Mouse (Mus musculus) CH12.LX (cell line): ENCODE results near the gene Gm45618. TPM values are rescaled to one million over a fixed set of nuclear protein-coding genes. Genes with fewer than 3 reads are reported as not detected.

Experiments used
- DNase-seq: peaks from one replicate; pipeline ENCODE4 v3.0.0-alpha.2; 2013; ENCODE audit errors: extremely low read depth
- H3K27ac ChIP-seq: 2 replicates; pipeline ENCODE4 v1.5.1; 2012; ENCODE audit warnings: low read depth, mild to moderate bottlenecking, control low read depth, moderate library complexity; ENCODE audit not compliant: insufficient read depth
- H3K27me3 ChIP-seq: replicated peaks from 2 replicates; pipeline ENCODE3; 2012; ENCODE audit warnings: inconsistent platforms
- H3K36me3 ChIP-seq, 2 experiments: replicated peaks in 1 of 2; 2 replicates each; pipeline versions ENCODE3 to v1.6.1; 2012; ENCODE audit warnings: inconsistent platforms in 1 of 2, low read length in 1 of 2, mild to moderate bottlenecking in 1 of 2, mixed read lengths in 1 of 2, moderate library complexity in 1 of 2; ENCODE audit not compliant: control insufficient read depth in 1 of 2, insufficient read depth in 1 of 2
- H3K4me1 ChIP-seq, 2 experiments: 2 replicates each; pipeline ENCODE4 v1.6.1; 2012; ENCODE audit warnings: inconsistent platforms in 1 of 2, moderate library complexity in 1 of 2; ENCODE audit not compliant: insufficient read depth in 2 of 2, control insufficient read depth in 1 of 2
- H3K4me2 ChIP-seq: 2 replicates; pipeline ENCODE4 v1.6.1; 2012; ENCODE audit warnings: low read depth, mild to moderate bottlenecking, control low read depth; ENCODE audit not compliant: poor library complexity, insufficient read depth, severe bottlenecking
- H3K4me3 ChIP-seq, 3 experiments: fragments of 150-350 bp in 1 of 3; sonication (generic) in 1 of 3; replicated peaks in 1 of 3; 2 replicates each; pipeline versions ENCODE3 to v1.5.1; 2011 to 2012; ENCODE audit warnings: low read depth in 2 of 3, low read length in 2 of 3, mild to moderate bottlenecking in 2 of 3, moderate library complexity in 2 of 3, control low read depth in 1 of 3, improper control_type of control experiment in 1 of 3, inconsistent platforms in 1 of 3, mixed read lengths in 1 of 3; ENCODE audit not compliant: poor library complexity in 1 of 3
- H3K79me2 ChIP-seq: replicated peaks from 2 replicates; pipeline ENCODE4 v1.6.1; 2012; ENCODE audit warnings: mild to moderate bottlenecking, moderate library complexity; ENCODE audit not compliant: control insufficient read depth, poor library complexity, insufficient read depth, severe bottlenecking; ENCODE audit errors: extremely low read depth
- H3K9ac ChIP-seq: 2 replicates; pipeline ENCODE4 v1.6.1; 2012; ENCODE audit warnings: low read depth, mild to moderate bottlenecking, control low read depth, moderate library complexity; ENCODE audit not compliant: insufficient read depth
- H3K9me3 ChIP-seq: replicated peaks from 2 replicates; pipeline ENCODE3; 2012; ENCODE audit warnings: low read length, inconsistent platforms, mixed read lengths
- BHLHE40 ChIP-seq: IDR thresholded peaks from 2 replicates; pipeline ENCODE4 v1.6.1; 2011; ENCODE audit warnings: mild to moderate bottlenecking, low read depth, low read length, improper control_type of control experiment
- CHD1 ChIP-seq: IDR thresholded peaks from 2 replicates; pipeline ENCODE4 v1.6.1; 2012; ENCODE audit warnings: low read depth, low read length, improper control_type of control experiment, inconsistent platforms
- CHD2 ChIP-seq: IDR thresholded peaks from 2 replicates; pipeline ENCODE4 v1.6.1; 2011; ENCODE audit warnings: low read length, improper control_type of control experiment
- EP300 ChIP-seq: IDR thresholded peaks from 2 replicates; pipeline ENCODE4 v1.6.1; 2011; ENCODE audit warnings: low read length, improper control_type of control experiment
- ETS1 ChIP-seq: conservative IDR thresholded peaks from 2 replicates; pipeline ENCODE4 v1.6.1; 2012; ENCODE audit warnings: low read depth, mild to moderate bottlenecking, inconsistent platforms, low read length, improper control_type of control experiment, moderate library complexity
- GABPA ChIP-seq: IDR thresholded peaks from 2 replicates; pipeline ENCODE4 v1.6.1; 2012; ENCODE audit warnings: low read depth, low read length, improper control_type of control experiment, inconsistent platforms; ENCODE audit not compliant: insufficient replicate concordance
- HCFC1 ChIP-seq: IDR thresholded peaks from 2 replicates; pipeline ENCODE4 v1.6.1; 2012; ENCODE audit warnings: low read depth, mild to moderate bottlenecking, inconsistent platforms, low read length, improper control_type of control experiment
- IRF4 ChIP-seq: IDR thresholded peaks from 2 replicates; pipeline ENCODE4 v1.6.1; 2014; ENCODE audit warnings: low read depth, mild to moderate bottlenecking, inconsistent platforms, low read length, improper control_type of control experiment
- JUND ChIP-seq: conservative IDR thresholded peaks from 2 replicates; pipeline ENCODE4 v1.6.1; 2011; ENCODE audit warnings: low read depth, low read length, improper control_type of control experiment
- MAFK ChIP-seq: IDR thresholded peaks from 2 replicates; pipeline ENCODE4 v1.6.1; 2011; ENCODE audit warnings: low read length, improper control_type of control experiment; ENCODE audit not compliant: insufficient replicate concordance
- MAZ ChIP-seq: IDR thresholded peaks from 2 replicates; pipeline ENCODE4 v1.6.1; 2012; ENCODE audit warnings: low read depth, mild to moderate bottlenecking, inconsistent platforms, low read length, improper control_type of control experiment, moderate library complexity
- MEF2A ChIP-seq: IDR thresholded peaks from 2 replicates; pipeline ENCODE4 v1.6.1; 2014; ENCODE audit warnings: low read depth, mild to moderate bottlenecking, inconsistent platforms, low read length, improper control_type of control experiment, borderline replicate concordance
- MXI1 ChIP-seq: IDR thresholded peaks from 2 replicates; pipeline ENCODE4 v1.6.1; 2011; ENCODE audit warnings: mild to moderate bottlenecking, low read depth, low read length, improper control_type of control experiment
- NRF1 ChIP-seq: IDR thresholded peaks from 2 replicates; pipeline ENCODE4 v1.6.1; 2014; ENCODE audit warnings: low read depth, mild to moderate bottlenecking, inconsistent platforms, low read length, improper control_type of control experiment, moderate library complexity
- PAX5 ChIP-seq: IDR thresholded peaks from 2 replicates; pipeline ENCODE4 v1.6.1; 2012; ENCODE audit warnings: low read length, inconsistent platforms, mixed read lengths
- POLR2A ChIP-seq: IDR thresholded peaks from 2 replicates; pipeline ENCODE4 v1.6.1; 2011; ENCODE audit warnings: low read depth, mild to moderate bottlenecking, improper control_type of control experiment, low read length
- POLR2AphosphoS2 ChIP-seq: IDR thresholded peaks from 2 replicates; pipeline ENCODE4 v1.6.1; 2011; ENCODE audit warnings: low read depth, low read length, improper control_type of control experiment
- RCOR1 ChIP-seq: conservative IDR thresholded peaks from 2 replicates; pipeline ENCODE4 v1.6.1; 2012; ENCODE audit warnings: low read depth, mild to moderate bottlenecking, inconsistent platforms, low read length, improper control_type of control experiment
- SMC3 ChIP-seq: IDR thresholded peaks from 2 replicates; pipeline ENCODE4 v1.6.1; 2011; ENCODE audit warnings: low read depth, low read length, improper control_type of control experiment
- TBP ChIP-seq: conservative IDR thresholded peaks from 2 replicates; pipeline ENCODE4 v1.6.1; 2011; ENCODE audit warnings: low read depth, low read length, improper control_type of control experiment
- UBTF ChIP-seq: IDR thresholded peaks from 2 replicates; pipeline ENCODE4 v1.6.1; 2012; ENCODE audit warnings: low read depth, mild to moderate bottlenecking, inconsistent platforms, low read length, improper control_type of control experiment, moderate library complexity
- ZMIZ1 ChIP-seq: IDR thresholded peaks from 2 replicates; pipeline ENCODE4 v1.6.1; 2012; ENCODE audit warnings: low read depth, mild to moderate bottlenecking, inconsistent platforms, low read length, improper control_type of control experiment
- ZNF384 ChIP-seq: IDR thresholded peaks from 2 replicates; pipeline ENCODE4 v1.6.1; 2012; ENCODE audit warnings: low read depth, low read length, improper control_type of control experiment, inconsistent platforms
- dilution Hi-C: fragments of 300-500 bp; cut with MboI; formaldehyde crosslinking; loops from 2 replicates; pipeline ENCODE4 v1.14.3; 2020; ENCODE audit warnings: low sequenced_read_pairs; ENCODE audit not compliant: extremely low pct_unique_long_range_greater_than_20kb, extremely low pct_ligation_motif_present
- in situ Hi-C: fragments of 300-500 bp; cut with MboI; formaldehyde crosslinking; loops from 3 replicates; pipeline ENCODE4 v1.14.3; 2019; ENCODE audit warnings: low sequenced_read_pairs, low pct_ligation_motif_present, low pct_unique_long_range_greater_than_20kb, mixed read lengths
- polyA plus RNA-seq: library from polyadenylated mRNA; unstranded; fragments of >175 nt; gene quantifications from 2 replicates; pipeline ENCODE4 v1.2.1, GENCODE M21; 2012; ENCODE audit warnings: low read depth; ENCODE audit not compliant: insufficient read length
- total RNA-seq, 2 experiments: library from RNA; depleted of rRNA; stranded (reverse); fragments of 300-350 nt in 1 of 2; fragments of >200 nt in 1 of 2; gene quantifications; 2 replicates each; pipeline ENCODE4 v1.2.3; 2012 to 2014

Gm45618 gene
- total and polyA plus RNA-seq, 3 experiments, result not detected

DNA sequence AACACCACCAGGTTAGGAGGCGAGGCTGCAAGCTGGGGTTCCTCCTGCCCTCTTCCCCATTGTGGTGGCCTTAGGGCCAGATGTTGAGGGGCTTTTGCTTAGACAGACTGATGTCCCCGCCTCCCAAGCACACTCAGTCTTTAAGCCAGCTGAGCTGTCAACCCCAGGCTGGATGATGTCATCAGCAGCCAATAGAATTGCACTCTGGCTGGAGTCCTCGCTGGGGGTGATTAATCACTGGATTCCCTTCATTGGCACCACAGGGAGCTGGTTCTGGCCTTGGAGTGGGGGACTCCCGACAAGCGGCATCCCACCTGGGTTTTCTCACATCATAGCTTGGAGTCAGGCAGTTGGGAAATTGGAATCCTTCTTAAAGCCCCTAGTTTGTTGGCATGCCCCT lies 31.6 kb downstream of the Gm45618 start:
- TF ChIP-seq JUND (no peak), ETS1 (no peak), MAZ (no peak), MAFK (no peak), GABPA (no peak), BHLHE40 (no peak), NRF1 (no peak), EP300 (no peak), CHD1 (no peak), UBTF (no peak), MEF2A (no peak), TBP (no peak), SMC3 (no peak), POLR2A (no peak), ZMIZ1 (no peak), RCOR1 (no peak), ZNF384 (no peak), CHD2 (no peak), POLR2AphosphoS2 (no peak), HCFC1 (no peak)
- peaks cover 69% of the 10 kb centered on the region for H3K27me3 ChIP-seq
- no peak for DNase-seq

DNA sequence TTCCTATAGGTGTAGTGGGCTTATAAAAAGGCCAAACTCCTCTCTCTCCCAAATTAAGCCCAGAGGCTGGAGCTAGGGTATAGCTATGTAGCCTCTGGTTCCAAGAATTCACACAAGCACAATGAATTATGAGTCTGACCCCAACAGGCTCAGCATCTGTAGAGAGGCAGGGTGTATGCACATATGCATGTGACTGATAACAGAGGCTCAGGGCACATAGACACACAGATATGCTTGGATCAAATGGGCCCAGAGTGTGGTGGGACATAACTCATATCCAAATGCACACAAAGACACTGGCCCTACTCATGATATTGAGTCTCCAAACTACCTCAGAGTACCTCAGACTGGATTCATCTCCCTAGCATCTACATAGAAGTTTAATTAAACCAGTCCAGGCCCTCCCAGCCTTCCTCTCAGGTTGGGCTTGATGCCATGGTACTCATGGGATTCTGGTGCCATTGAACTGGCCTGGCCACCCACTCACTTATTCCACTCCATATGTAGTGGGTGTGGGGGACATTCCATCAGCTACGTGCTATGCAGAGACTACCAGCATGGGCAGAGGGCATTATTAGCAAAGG lies 33.4 kb downstream of the Gm45618 start:
- no peak overlapping the region for H3K27ac ChIP-seq
- no peaks in the 10 kb centered on the region for H3K4me1 ChIP-seq

More for the DNA sequence above, 31.6 kb downstream of the Gm45618 start:
- dilution Hi-C loops (no loop called here), in situ Hi-C loops (no loop called here)
- no peak overlapping the region for H3K9ac ChIP-seq
- H3K4me2 ChIP-seq, result no peak overlapping the region
- H3K9me3 ChIP-seq, result no peaks in the 10 kb centered on the region
- peaks cover 3 to 5% of the 10 kb centered on the region in 2 experiments; a peak in 1 of 4 replicates for H3K4me1 ChIP-seq
- no peak overlapping the region for H3K4me3 ChIP-seq
- no peaks in the 10 kb centered on the region for H3K79me2 ChIP-seq
- H3K36me3 ChIP-seq, result peaks cover 2 to 14% of the 10 kb centered on the region in 2 experiments
- no peak overlapping the region for H3K27ac ChIP-seq

More for the DNA sequence above, 33.4 kb downstream of the Gm45618 start:
- no peak for DNase-seq
- in situ Hi-C loops, result no loop called here
- H3K79me2 ChIP-seq, result no peaks in the 10 kb centered on the region
- no peak overlapping the region for H3K4me2 ChIP-seq
- H3K9ac ChIP-seq, result no peak overlapping the region
- TF ChIP-seq MXI1, result no peak
- no peak for TF ChIP-seq IRF4
- TF ChIP-seq PAX5, result no peak
- TF ChIP-seq JUND, result no peak
- no peak for TF ChIP-seq MAZ
- peaks cover 58% of the 10 kb centered on the region for H3K27me3 ChIP-seq
- no peaks in the 10 kb centered on the region for H3K9me3 ChIP-seq
- dilution Hi-C loops, result no loop called here
- peaks cover 13 to 28% of the 10 kb centered on the region in 2 experiments for H3K36me3 ChIP-seq
- H3K4me3 ChIP-seq, result no peak overlapping the region
